Mouse (Mus musculus) hindbrain, embryonic 14.5 days (tissue): ENCODE measurements around the gene Gm37240. TPM values are rescaled to one million over a fixed set of nuclear protein-coding genes. Genes with fewer than 3 reads are reported as not detected.

Experiments
- ATAC-seq: fragments of 200-750 bp; cut with Nextera tagmentation; 2 replicates; pipeline ENCODE4 v1.8.0; 2017; ENCODE audit warnings: moderate number of reproducible peaks, mild to moderate bottlenecking, moderate TSS enrichment, moderate library complexity; ENCODE audit not compliant: low FRiP score
- DNase-seq: peaks from one replicate; pipeline ENCODE4 v3.0.0-alpha.2; 2015; ENCODE audit warnings: low spot score
- H3K27ac ChIP-seq: fragments of 300-500 bp; sonication (generic); 2 replicates; pipeline ENCODE4 v1.5.1; 2014; ENCODE audit warnings: mild to moderate bottlenecking, moderate library complexity
- H3K27me3 ChIP-seq: fragments of 300-500 bp; sonication (generic); 2 replicates; pipeline ENCODE4 v1.6.1; 2014; ENCODE audit warnings: mild to moderate bottlenecking, low read length, mixed read lengths; ENCODE audit not compliant: control insufficient read depth, insufficient read depth
- H3K36me3 ChIP-seq: fragments of 300-500 bp; sonication (generic); replicated peaks from 2 replicates; pipeline ENCODE4 v1.6.1; 2014; ENCODE audit not compliant: control insufficient read depth, insufficient read depth
- H3K4me1 ChIP-seq: fragments of 300-500 bp; sonication (generic); replicated peaks from 2 replicates; pipeline ENCODE4 v1.6.1; 2014; ENCODE audit warnings: antibody characterized with exemption, low read length, mixed read lengths; ENCODE audit not compliant: control insufficient read depth, insufficient read depth
- H3K4me2 ChIP-seq: fragments of 300-500 bp; sonication (generic); replicated peaks from 2 replicates; pipeline ENCODE4 v1.6.1; 2014; ENCODE audit warnings: mild to moderate bottlenecking, moderate library complexity
- H3K4me3 ChIP-seq: fragments of 300-500 bp; sonication (generic); replicated peaks from 2 replicates; pipeline ENCODE4 v1.5.1; 2014; ENCODE audit warnings: mild to moderate bottlenecking, low read length
- H3K9ac ChIP-seq: fragments of 300-500 bp; sonication (generic); 2 replicates; pipeline ENCODE4 v1.6.1; 2014
- H3K9me3 ChIP-seq: fragments of 300-500 bp; sonication (generic); 2 replicates; pipeline ENCODE4 v1.6.1; 2016; ENCODE audit warnings: low read length; ENCODE audit not compliant: control insufficient read depth
- WGBS: fragments of 180-500 bp; shearing (Covaris S2); extraction: QIAGEN DNeasy Blood & Tissue Kit; methylation state at CpG from one replicate; pipeline ENCODE4 v1.1.7; 2014; 5-methylcytosine and 5-hydroxymethylcytosine counted together
- polyA plus RNA-seq: library from polyadenylated mRNA; unstranded; fragments of >200 nt; fragmentation: Nextera tagmentation; extraction: Ambion mirVana; gene quantifications from 2 replicates; pipeline ENCODE4 v1.2.1, GENCODE M21; 2014

The Gm37240 gene
- polyA plus RNA-seq, 1 experiment from 2014 or later, result 0.94 TPM

DNA sequence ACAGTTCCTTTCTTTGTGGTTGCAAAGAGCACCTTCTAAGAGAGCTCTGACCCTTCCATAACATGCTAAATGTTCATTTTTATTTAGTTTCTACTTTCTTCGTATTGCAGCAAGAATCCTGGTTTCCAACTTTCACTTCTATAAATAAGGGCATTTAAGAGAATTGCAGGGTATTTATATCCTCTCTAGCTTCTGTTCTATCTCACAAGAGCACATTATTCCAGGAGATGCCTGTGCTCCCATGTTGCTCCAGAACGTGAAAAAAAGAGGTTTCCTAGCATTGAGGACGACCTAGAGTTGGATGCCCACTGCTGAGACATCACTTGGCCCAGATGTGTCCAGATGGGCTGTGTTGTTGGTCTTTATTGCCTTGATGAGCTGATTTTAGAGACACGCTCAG, 742.2 kb downstream of the Gm37240 start:
- ATAC-seq (no peak), DNase-seq (no peak)
- H3K27me3 ChIP-seq, result no peaks in the 10 kb centered on the region
- H3K4me3 ChIP-seq, result no peak overlapping the region
- no peaks in the 10 kb centered on the region for H3K36me3 ChIP-seq
- no peaks in the 10 kb centered on the region for H3K9me3 ChIP-seq
- H3K9ac ChIP-seq, result no peak overlapping the region
- H3K4me2 ChIP-seq, result no peak overlapping the region
- H3K4me1 ChIP-seq, result no peaks in the 10 kb centered on the region
- WGBS, result 85% methylated on average over 4 of the region's 4 CpGs
- H3K27ac ChIP-seq, result no peak overlapping the region

DNA sequence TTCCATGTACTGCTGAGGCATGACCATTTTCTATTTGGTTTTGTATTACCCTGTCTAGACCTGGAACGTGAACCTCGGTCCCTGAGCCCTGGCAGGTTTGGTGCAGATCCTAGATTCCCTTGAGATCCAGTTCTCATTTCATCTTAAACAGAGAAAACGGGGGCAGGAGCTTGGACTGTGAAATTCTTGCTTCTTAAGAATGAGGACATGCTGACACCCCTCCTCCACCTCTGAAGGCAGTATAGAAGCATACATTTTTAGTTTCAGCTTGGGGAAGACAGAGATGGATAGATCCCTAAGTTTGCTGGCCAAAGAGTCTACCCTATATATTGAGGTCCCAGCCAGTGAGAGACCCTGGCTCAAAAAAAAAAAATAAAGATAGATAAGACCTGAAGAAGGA, 742.9 kb downstream of the Gm37240 start:
- no peaks in the 10 kb centered on the region for H3K36me3 ChIP-seq
- no peaks in the 10 kb centered on the region for H3K9me3 ChIP-seq
- H3K4me3 ChIP-seq, result no peak overlapping the region
- H3K27ac ChIP-seq, result no peak overlapping the region
- H3K9ac ChIP-seq, result no peak overlapping the region
- 87% methylated on average over 3 of the region's 3 CpGs for WGBS
- DNase-seq, result no peak
- no peak for ATAC-seq
- no peaks in the 10 kb centered on the region for H3K27me3 ChIP-seq
- no peak overlapping the region for H3K4me2 ChIP-seq
- no peaks in the 10 kb centered on the region for H3K4me1 ChIP-seq

DNA sequence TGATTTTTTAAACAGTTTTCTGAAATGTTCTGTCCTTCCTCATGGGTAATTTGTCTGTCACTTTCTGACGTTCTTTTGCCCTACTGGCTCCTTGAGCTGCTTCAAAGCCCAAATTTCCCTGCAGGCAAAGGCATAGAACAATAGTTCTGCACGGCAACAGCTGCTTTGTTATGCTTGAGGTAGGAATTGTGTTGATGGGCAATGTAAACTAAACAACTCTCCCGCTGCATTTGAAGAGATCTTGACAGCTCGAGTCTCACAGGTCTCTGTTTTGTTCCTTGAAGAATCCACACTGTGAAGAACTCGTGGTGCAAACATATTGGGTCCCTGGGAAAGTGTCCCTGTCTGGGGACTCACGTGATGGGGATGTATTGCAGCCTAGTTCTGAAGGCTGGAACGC, 746.8 kb downstream of the Gm37240 start:
- DNase-seq (no peak), ATAC-seq (no peak)
- H3K27me3 ChIP-seq, result no peaks in the 10 kb centered on the region
- H3K4me3 ChIP-seq, result no peak overlapping the region
- WGBS, result 21% methylated on average over 7 of the region's 7 CpGs
- no peaks in the 10 kb centered on the region for H3K36me3 ChIP-seq
- H3K9ac ChIP-seq, result no peak overlapping the region
- 0 out of 2 replicates have a peak, but pooled peaks cover 4% of the 10 kb centered on the region for H3K4me1 ChIP-seq
- H3K4me2 ChIP-seq, result no peak overlapping the region
- no peaks in the 10 kb centered on the region for H3K9me3 ChIP-seq
- no peak overlapping the region for H3K27ac ChIP-seq

DNA sequence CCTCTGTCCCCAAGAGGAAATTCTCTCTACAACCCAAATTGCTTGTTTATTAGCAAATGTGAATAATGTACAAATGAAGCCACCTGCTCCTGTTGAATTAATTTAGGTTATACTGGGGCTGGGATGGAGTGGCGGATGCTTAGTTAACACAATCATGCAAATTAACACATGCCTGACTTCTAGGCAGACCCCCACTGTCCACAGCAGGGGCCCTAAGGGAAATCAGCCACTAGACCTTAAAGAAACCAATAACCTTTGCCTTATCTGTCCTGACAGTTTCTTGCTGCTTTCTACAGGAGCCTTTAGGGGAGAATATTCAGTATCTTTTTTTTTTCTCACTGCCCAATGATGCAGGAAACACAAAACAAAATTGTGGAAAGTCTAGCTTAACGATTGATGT, 748.9 kb downstream of the Gm37240 start:
- no peak for ATAC-seq
- H3K4me3 ChIP-seq, result no peak overlapping the region
- 0 out of 2 replicates have a peak, but pooled peaks cover 4% of the 10 kb centered on the region for H3K4me1 ChIP-seq
- no peaks in the 10 kb centered on the region for H3K36me3 ChIP-seq
- WGBS, result 36% methylated on average over 2 of the region's 2 CpGs
- no peak for DNase-seq
- no peak overlapping the region for H3K27ac ChIP-seq
- H3K9me3 ChIP-seq, result no peaks in the 10 kb centered on the region
- no peak overlapping the region for H3K9ac ChIP-seq
- H3K27me3 ChIP-seq, result no peaks in the 10 kb centered on the region
- H3K4me2 ChIP-seq, result no peak overlapping the region

DNA sequence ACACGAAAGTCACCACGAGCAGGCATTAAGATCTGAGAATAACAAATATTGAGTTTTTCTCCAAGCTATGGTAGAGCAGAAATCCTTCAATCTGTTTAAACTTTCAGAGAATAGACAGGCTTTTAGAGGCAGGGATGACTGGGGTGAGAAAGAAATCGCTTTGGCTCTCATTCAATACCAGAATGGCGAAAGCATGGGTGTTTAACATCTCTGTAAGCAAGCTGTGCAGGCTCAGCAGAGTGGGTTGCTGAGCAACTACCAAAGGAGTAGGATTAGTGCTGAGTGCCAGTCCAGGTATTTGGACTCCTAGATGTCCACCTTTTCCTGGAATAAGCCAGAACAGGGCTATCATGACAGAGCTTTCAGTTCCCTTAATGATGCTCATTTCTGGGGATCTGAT, 753.8 kb downstream of the Gm37240 start:
- Histone ChIP-seq H3K4me2 (no peak overlapping the region), H3K4me1 (0 out of 2 replicates have a peak, but pooled peaks cover 3% of the 10 kb centered on the region), H3K9me3 (no peaks in the 10 kb centered on the region), H3K27me3 (no peaks in the 10 kb centered on the region), H3K36me3 (no peaks in the 10 kb centered on the region), H3K9ac (no peak overlapping the region), H3K27ac (no peak overlapping the region), H3K4me3 (no peak overlapping the region)
- DNase-seq (no peak), ATAC-seq (no peak)
- WGBS, result 76% methylated on average over 4 of the region's 4 CpGs

DNA sequence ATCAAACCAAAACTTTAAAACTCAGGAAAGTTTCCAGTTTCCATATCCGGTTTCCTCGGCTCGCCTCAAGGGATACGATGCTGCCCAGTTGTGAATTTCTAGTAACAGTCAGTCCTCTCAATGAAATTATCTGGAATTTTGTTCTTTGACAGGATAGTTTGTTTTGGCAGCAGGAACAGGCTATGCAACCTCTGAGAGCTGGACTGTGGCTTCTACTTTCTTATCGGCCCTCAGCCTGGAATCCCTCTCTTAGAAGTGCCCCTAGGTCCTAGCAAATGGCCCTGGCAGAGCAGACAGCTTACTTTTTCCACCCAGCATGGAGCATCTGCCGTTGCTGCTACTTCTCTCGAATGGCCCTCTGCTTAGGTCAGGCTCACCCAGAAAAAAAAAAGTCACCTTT, 755.4 kb downstream of the Gm37240 start:
- H3K4me2 ChIP-seq, result no peak overlapping the region
- no peaks in the 10 kb centered on the region for H3K27me3 ChIP-seq
- H3K4me1 ChIP-seq, result no peaks in the 10 kb centered on the region
- H3K9me3 ChIP-seq, result no peaks in the 10 kb centered on the region
- WGBS, result 76% methylated on average over 7 of the region's 7 CpGs
- no peak overlapping the region for H3K9ac ChIP-seq
- no peak overlapping the region for H3K4me3 ChIP-seq
- H3K27ac ChIP-seq, result no peak overlapping the region
- ATAC-seq (no peak), DNase-seq (no peak)
- no peaks in the 10 kb centered on the region for H3K36me3 ChIP-seq

DNA sequence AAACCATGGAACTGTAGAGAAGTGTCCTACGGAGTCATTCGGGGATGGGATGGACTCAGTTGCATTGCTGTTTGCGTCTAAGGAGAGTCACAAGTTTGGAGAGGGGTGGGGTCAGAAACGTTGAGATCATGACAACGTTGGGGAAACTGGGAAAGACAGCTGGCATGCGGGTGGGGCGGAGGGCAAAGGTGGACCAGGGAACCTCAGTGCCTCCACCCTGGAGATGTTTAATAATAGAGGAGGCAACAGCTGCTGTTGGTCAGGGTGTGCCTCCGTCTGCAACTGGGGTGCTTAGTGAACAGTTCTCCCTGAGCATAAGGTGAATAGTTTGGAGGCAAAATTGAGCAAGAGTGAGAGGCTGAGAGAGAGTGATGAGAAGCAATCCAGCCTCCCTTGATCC, 758.8 kb downstream of the Gm37240 start:
- H3K9me3 ChIP-seq, result no peaks in the 10 kb centered on the region
- no peak overlapping the region for H3K4me2 ChIP-seq
- H3K36me3 ChIP-seq, result no peaks in the 10 kb centered on the region
- H3K4me3 ChIP-seq, result no peak overlapping the region
- H3K27ac ChIP-seq, result no peak overlapping the region
- 86% methylated on average over 8 of the region's 8 CpGs for WGBS
- no peak overlapping the region for H3K9ac ChIP-seq
- ATAC-seq (no peak), DNase-seq (no peak)
- H3K27me3 ChIP-seq, result no peaks in the 10 kb centered on the region
- H3K4me1 ChIP-seq, result no peaks in the 10 kb centered on the region

DNA sequence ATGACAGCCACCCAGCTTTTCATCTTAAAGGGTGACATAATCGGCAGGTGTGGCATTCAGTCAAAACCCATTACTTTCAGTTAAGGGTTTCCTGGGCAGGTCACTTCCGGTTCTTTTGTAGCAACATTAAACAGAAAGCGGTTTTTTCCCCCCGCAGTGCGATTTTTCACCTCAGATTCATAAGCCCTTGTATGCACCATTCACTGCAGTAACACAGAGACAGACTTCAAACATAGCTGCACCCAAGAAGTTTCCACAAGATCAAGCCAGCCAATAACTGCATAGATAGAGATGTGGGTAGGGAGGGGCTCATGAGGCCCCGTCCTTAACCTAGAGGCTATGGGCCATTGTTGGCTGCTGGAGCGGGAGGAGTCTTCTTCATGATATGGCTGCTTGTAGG, 760.3 kb downstream of the Gm37240 start:
- no peak overlapping the region for H3K4me3 ChIP-seq
- ATAC-seq, result no peak
- no peak overlapping the region for H3K4me2 ChIP-seq
- DNase-seq, result no peak
- H3K9me3 ChIP-seq, result no peaks in the 10 kb centered on the region
- H3K27ac ChIP-seq, result no peak overlapping the region
- no peaks in the 10 kb centered on the region for H3K36me3 ChIP-seq
- no peak overlapping the region for H3K9ac ChIP-seq
- 90% methylated on average over 7 of the region's 7 CpGs for WGBS
- H3K4me1 ChIP-seq, result no peaks in the 10 kb centered on the region
- no peaks in the 10 kb centered on the region for H3K27me3 ChIP-seq

DNA sequence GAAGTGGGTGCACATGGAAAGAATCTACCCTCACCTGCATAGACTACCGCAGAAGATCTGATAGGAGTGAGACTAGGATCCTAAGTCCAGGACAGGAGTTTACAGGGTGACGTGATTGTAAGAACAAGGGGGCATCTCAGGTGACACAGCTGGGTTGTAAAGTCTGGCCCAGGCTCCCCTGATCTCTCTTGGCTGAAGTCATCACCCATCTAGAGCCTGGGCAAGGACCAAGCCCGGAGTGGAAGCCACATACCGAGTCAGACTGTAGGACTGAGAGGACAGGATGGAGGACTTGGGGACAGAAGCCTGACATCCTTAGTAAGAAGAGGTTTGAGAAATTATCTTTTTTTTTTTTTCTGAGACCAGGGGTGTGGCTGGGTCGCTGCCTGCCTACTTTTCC, 761.8 kb downstream of the Gm37240 start:
- H3K4me1 ChIP-seq, result no peaks in the 10 kb centered on the region
- no peak overlapping the region for H3K4me2 ChIP-seq
- 98% methylated on average over 5 of the region's 5 CpGs for WGBS
- ATAC-seq (no peak), DNase-seq (no peak)
- H3K4me3 ChIP-seq, result no peak overlapping the region
- H3K27ac ChIP-seq, result no peak overlapping the region
- H3K27me3 ChIP-seq, result no peaks in the 10 kb centered on the region
- H3K36me3 ChIP-seq, result no peaks in the 10 kb centered on the region
- H3K9me3 ChIP-seq, result no peaks in the 10 kb centered on the region
- no peak overlapping the region for H3K9ac ChIP-seq

DNA sequence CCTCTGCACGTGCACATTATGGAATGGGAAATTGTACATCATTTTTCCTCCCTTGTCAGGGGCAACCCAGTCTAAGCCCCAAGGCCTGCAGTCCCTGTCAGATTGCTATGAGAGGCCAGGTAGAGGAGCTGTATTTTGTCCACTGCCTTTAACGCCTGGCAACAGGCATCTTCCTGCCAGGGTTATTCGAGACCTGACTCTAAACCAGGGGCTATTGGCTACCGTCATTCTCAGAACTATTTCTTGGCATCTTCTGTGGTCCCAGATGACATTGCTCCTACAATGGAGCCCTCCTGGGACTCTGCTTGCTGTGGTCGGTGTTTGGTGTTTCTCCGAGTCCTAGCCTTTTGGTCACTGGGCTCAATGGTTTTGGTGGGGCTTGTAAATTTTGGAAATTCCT, 762.4 kb downstream of the Gm37240 start:
- ATAC-seq, result no peak
- 79% methylated on average over 6 of the region's 6 CpGs for WGBS

More for the DNA sequence above, 762.4 kb downstream of the Gm37240 start:
- DNase-seq, result no peak
- no peaks in the 10 kb centered on the region for H3K27me3 ChIP-seq
- H3K9ac ChIP-seq, result no peak overlapping the region
- H3K27ac ChIP-seq, result no peak overlapping the region
- no peak overlapping the region for H3K4me2 ChIP-seq
- no peaks in the 10 kb centered on the region for H3K9me3 ChIP-seq
- H3K36me3 ChIP-seq, result no peaks in the 10 kb centered on the region
- no peaks in the 10 kb centered on the region for H3K4me1 ChIP-seq
- H3K4me3 ChIP-seq, result no peak overlapping the region
